ENCODE assay signal across 17 mouse cellular contexts in genomic region chr12:31784291-31784690, GRCm38 (mm10).
"Had no signal": no experiment of that assay in that cellular context is flagged by ENCODE, and none has a peak within 500 bp of the region (broad histone marks: within the 10 kb centered on the region; RNA-seq: fewer than 3 reads in every experiment).

No protein-coding gene starts in this region.

- ATAC-seq: lung, postnatal 0 days had no signal

- H3K9me3 ChIP-seq: limb, embryonic 10.5 days; liver, embryonic 15.5 days; neural tube, embryonic 12.5 days had no signal

- DNase-seq: kidney, adult 9 months; kidney, postnatal 10 days; kidney, postnatal 4 days; lung, adult 2 months; lung, postnatal 36 days; midbrain, embryonic 14.5 days; retina, postnatal 1 day; right cerebral cortex, postnatal 4 days; spleen, adult 18-20 months; thymus, adult 18-20 months; thymus, postnatal 25 days had no signal

- H3K36me3 ChIP-seq: limb, embryonic 10.5 days; liver, embryonic 15.5 days; neural tube, embryonic 12.5 days had no signal

- H3K4me1 ChIP-seq: limb, embryonic 10.5 days; liver, embryonic 15.5 days; neural tube, embryonic 12.5 days had no signal

- H3K27ac ChIP-seq: layer of hippocampus, adult 2 months; limb, embryonic 10.5 days; liver, embryonic 15.5 days; neural tube, embryonic 12.5 days had no signal

- H3K4me2 ChIP-seq: liver, embryonic 11.5 days; liver, embryonic 15.5 days; neural tube, embryonic 12.5 days had no signal

- H3K27me3 ChIP-seq: liver, embryonic 15.5 days; neural tube, embryonic 12.5 days had no signal

- H3K4me3 ChIP-seq: layer of hippocampus, adult 2 months; limb, embryonic 10.5 days; liver, embryonic 15.5 days; neural tube, embryonic 12.5 days had no signal

- H3K9ac ChIP-seq: liver, embryonic 15.5 days; neural tube, embryonic 12.5 days had no signal
